Comparison of ENCODE assay signal across 8 mouse cellular contexts in the genomic region with DNA sequence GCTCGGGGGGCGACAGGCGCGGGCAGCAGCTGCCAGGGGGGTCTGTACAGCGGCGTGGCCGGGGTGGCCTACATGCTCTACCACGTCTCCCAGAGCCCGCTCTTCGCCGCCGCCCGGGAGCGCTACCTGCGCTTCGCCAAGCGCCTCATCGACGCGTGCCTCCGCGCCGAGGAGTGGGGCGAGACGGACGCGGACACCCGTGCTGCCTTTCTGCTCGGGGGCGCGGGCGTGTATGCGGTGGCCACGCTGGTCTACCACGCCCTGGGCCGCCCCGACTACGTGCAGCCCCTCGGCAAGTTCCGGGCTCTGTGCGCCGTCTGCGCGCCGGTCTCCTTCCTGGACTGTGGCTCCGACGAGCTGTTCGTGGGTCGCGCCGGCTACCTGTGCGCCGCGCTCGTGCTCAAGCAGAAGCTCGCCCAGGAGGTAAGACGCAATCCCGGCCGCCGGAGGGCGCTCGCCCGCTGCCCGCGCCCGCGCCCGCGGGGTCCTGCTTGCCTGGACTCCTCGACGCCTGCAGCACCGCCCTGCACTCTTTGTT. TPM values are rescaled to one million over a fixed set of nuclear protein-coding genes. Genes with fewer than 3 reads are reported as not detected.
DNase-seq lines count a peak whose midpoint lies in the region; ATAC-seq and TF ChIP-seq lines count a peak whose summit lies in the region.
"Had no signal": no experiment of that assay in that cellular context is flagged by ENCODE, and none has a peak within 500 bp of the region (broad histone marks: within the 10 kb centered on the region; RNA-seq: fewer than 3 reads in every experiment).

No protein-coding gene starts in this region.

- peak overlapping the region; percentile 69 for H3K4me2 ChIP-seq in embryonic facial prominence, embryonic 13.5 days
- peak overlapping the region; percentile 61 for H3K4me2 ChIP-seq in midbrain, embryonic 13.5 days (replicated peaks)
- H3K4me2 ChIP-seq in stomach, postnatal 0 days (replicated peaks; ENCODE audit: low read depth), result peak overlapping the region; percentile 69

- peak overlapping the region; percentile 60 to 68 for H3K4me3 ChIP-seq in ES-E14 (ENCODE audit: insufficient read depth in 1 of 2, low read depth in 1 of 2, low read length in 2 of 2, poor library complexity in 1 of 2, severe bottlenecking in 1 of 2)
- peak overlapping the region; percentile 47 for H3K4me3 ChIP-seq in embryonic facial prominence, embryonic 13.5 days
- H3K4me3 ChIP-seq in limb, embryonic 10.5 days, result peak overlapping the region; percentile 50
- peak overlapping the region; percentile 49 for H3K4me3 ChIP-seq in midbrain, embryonic 13.5 days (replicated peaks)
- peak overlapping the region; percentile 42 for H3K4me3 ChIP-seq in stomach, postnatal 0 days (ENCODE audit: low read depth, low read length)

- peak; percentile 61 for TF ChIP-seq CTCF in stomach, postnatal 0 days (IDR thresholded peaks at IDR 0.05; ENCODE audit: low read depth)

- H3K9ac ChIP-seq in ES-E14 (ENCODE audit: insufficient read depth, low read depth, low read length, poor library complexity, severe bottlenecking), result peak overlapping the region; percentile 68
- peak overlapping the region; percentile 44 for H3K9ac ChIP-seq in embryonic facial prominence, embryonic 13.5 days
- H3K9ac ChIP-seq in midbrain, embryonic 13.5 days (replicated peaks), result peak overlapping the region; percentile 62
- H3K9ac ChIP-seq in stomach, postnatal 0 days (ENCODE audit: low read length), result peak overlapping the region; percentile 48; the same call in 1 of the 2 replicates

- no peak for TF ChIP-seq EP300 in stomach, postnatal 0 days (optimal IDR thresholded peaks at IDR 0.05)

- DNase-seq in ES-E14 (ENCODE audit: low read depth, low spot score), result no peak
- DNase-seq in adrenal gland, postnatal 25 days, result peak; percentile 50
- DNase-seq in heart, postnatal 4 days, result peak; percentile 70
- DNase-seq in limb, embryonic 10.5 days (ENCODE audit: low spot score), result peak; percentile 57
- DNase-seq in stomach, postnatal 0 days (ENCODE audit: low spot score), result peak; percentile 76

- no peak for ATAC-seq in embryonic facial prominence, embryonic 13.5 days (ENCODE audit: insufficient number of reproducible peaks, insufficient read depth, low FRiP score, low TSS enrichment, low read depth)
- ATAC-seq in midbrain, embryonic 13.5 days, result peak; percentile 79
- ATAC-seq in stomach, postnatal 0 days (ENCODE audit: low FRiP score, low TSS enrichment), result peak; percentile 80

- H3K9me3 ChIP-seq in ES-E14 (ENCODE audit: control insufficient read depth, insufficient read depth, low read depth, low read length), result no peaks in the 10 kb centered on the region
- no peaks in the 10 kb centered on the region for H3K9me3 ChIP-seq in embryonic facial prominence, embryonic 13.5 days
- no peaks in the 10 kb centered on the region for H3K9me3 ChIP-seq in limb, embryonic 10.5 days (replicated peaks)
- no peaks in the 10 kb centered on the region for H3K9me3 ChIP-seq in midbrain, embryonic 13.5 days
- H3K9me3 ChIP-seq in stomach, postnatal 0 days (ENCODE audit: control insufficient read depth, low read length), result no peaks in the 10 kb centered on the region

- H3K36me3 ChIP-seq in ES-E14 (ENCODE audit: control insufficient read depth, insufficient read depth, low read length, poor library complexity, severe bottlenecking), result no peaks in the 10 kb centered on the region
- no peaks in the 10 kb centered on the region for H3K36me3 ChIP-seq in embryonic facial prominence, embryonic 13.5 days
- H3K36me3 ChIP-seq in limb, embryonic 10.5 days, result no peaks in the 10 kb centered on the region
- H3K36me3 ChIP-seq in midbrain, embryonic 13.5 days, result no peaks in the 10 kb centered on the region
- H3K36me3 ChIP-seq in stomach, postnatal 0 days (ENCODE audit: control insufficient read depth, insufficient read depth, low read length), result no peaks in the 10 kb centered on the region

- in situ Hi-C loops in ES-E14 (cut with MboI; ENCODE audit: low sequenced_read_pairs in 2 of 2, unreplicated experiment in 2 of 2), result no loop called here

- no peaks in the 10 kb centered on the region for H3K4me1 ChIP-seq in ES-E14 (ENCODE audit: control insufficient read depth in 2 of 2, insufficient read depth in 2 of 2, low read length in 2 of 2, poor library complexity in 1 of 2)
- H3K4me1 ChIP-seq in embryonic facial prominence, embryonic 13.5 days, result no peaks in the 10 kb centered on the region
- H3K4me1 ChIP-seq in limb, embryonic 10.5 days, result 0 out of 2 replicates have a peak, but pooled peaks cover 9% of the 10 kb centered on the region
- no peaks in the 10 kb centered on the region for H3K4me1 ChIP-seq in midbrain, embryonic 13.5 days (replicated peaks)
- H3K4me1 ChIP-seq in stomach, postnatal 0 days (replicated peaks; ENCODE audit: control insufficient read depth, insufficient read depth), result no peaks in the 10 kb centered on the region

- WGBS in embryonic facial prominence, embryonic 13.5 days, result 29% methylated on average over 53 of the region's 72 CpGs
- 12% methylated on average over 41 of the region's 72 CpGs for WGBS in limb, embryonic 10.5 days
- 18% methylated on average over 71 of the region's 72 CpGs for WGBS in midbrain, embryonic 13.5 days
- 19% methylated on average over 29 of the region's 72 CpGs for WGBS in stomach, postnatal 0 days

- no peak overlapping the region for H3K27ac ChIP-seq in ES-E14 (ENCODE audit: insufficient read depth, low read depth, low read length, poor library complexity, severe bottlenecking)
- H3K27ac ChIP-seq in embryonic facial prominence, embryonic 13.5 days, result no peak overlapping the region
- peak overlapping the region; percentile 46; the same call in 1 of the 2 replicates for H3K27ac ChIP-seq in limb, embryonic 10.5 days
- peak overlapping the region; percentile 35; the same call in 1 of the 2 replicates for H3K27ac ChIP-seq in midbrain, embryonic 13.5 days
- H3K27ac ChIP-seq in stomach, postnatal 0 days (replicated peaks), result no peak overlapping the region

- H3K27me3 ChIP-seq in embryonic facial prominence, embryonic 13.5 days, result peaks cover 22% of the 10 kb centered on the region
- peaks cover 32% of the 10 kb centered on the region for H3K27me3 ChIP-seq in limb, embryonic 10.5 days (ENCODE audit: low read depth, poor library complexity, severe bottlenecking)
- H3K27me3 ChIP-seq in midbrain, embryonic 13.5 days, result 0 out of 2 replicates have a peak, but pooled peaks cover 6% of the 10 kb centered on the region
- no peaks in the 10 kb centered on the region for H3K27me3 ChIP-seq in stomach, postnatal 0 days (ENCODE audit: control insufficient read depth, insufficient read depth, low read length)

TF ChIP-seq in ES-E14, 5 proteins besides CTCF, POLR2A, EP300 and RAD21:
- TF ChIP-seq CHD2 (IDR thresholded peaks at IDR 0.05; ENCODE audit: low read depth, low read length), result no peak
- no peak for TF ChIP-seq ZNF384 (IDR thresholded peaks at IDR 0.05; ENCODE audit: low read depth, low read length)
- no peak for TF ChIP-seq HCFC1 (IDR thresholded peaks at IDR 0.05; ENCODE audit: borderline replicate concordance, insufficient read depth, low read length)
- TF ChIP-seq ZC3H11A (IDR thresholded peaks at IDR 0.05; ENCODE audit: borderline replicate concordance, low read depth, low read length), result no peak
- no peak for TF ChIP-seq MAFK (IDR thresholded peaks at IDR 0.05; ENCODE audit: insufficient read depth, low read depth, low read length)

RNA-seq across cellular contexts. Expression of a gene that starts 0.7 kb away (rescaled TPM):
- total RNA-seq in ES-E14 (2012; rRNA removed), result 0.48 and 0.49 TPM in 2 replicates
- total RNA-seq in adrenal gland, postnatal 25 days (2021), result 1.8 and 2.2 TPM in 2 replicates
- 1.1 and 2.0 TPM in 2 replicates for polyA plus RNA-seq in embryonic facial prominence, embryonic 13.5 days (2015; fragmentation: Nextera tagmentation; extraction: Ambion mirVana)
- total RNA-seq in heart, postnatal 4 days (2021), result 1 to 10 TPM; 4.0 to 5.7 TPM
- polyA plus RNA-seq in limb, embryonic 10.5 days (2016; fragmentation: Nextera tagmentation; extraction: Ambion mirVana), result 0.09 and 0.18 TPM in 2 replicates
- 4.0 and 4.1 TPM in 2 replicates for polyA plus RNA-seq in midbrain, embryonic 13.5 days (2015; fragmentation: Nextera tagmentation; extraction: Ambion mirVana)
- 0.61 and 0.87 TPM in 2 replicates for polyA plus RNA-seq in stomach, postnatal 0 days (2015; fragmentation: Nextera tagmentation; extraction: Ambion mirVana)

RNA-seq across cellular contexts. Expression of a gene that starts 56.2 kb away (rescaled TPM):
- not detected in 2 replicates for total RNA-seq in ES-E14 (2012; rRNA removed)
- total RNA-seq in adrenal gland, postnatal 25 days (2021), result not detected in 2 replicates
- not detected in 2 replicates for polyA plus RNA-seq in embryonic facial prominence, embryonic 13.5 days (2015; fragmentation: Nextera tagmentation; extraction: Ambion mirVana)
- not detected for total RNA-seq in heart, postnatal 4 days (2021)
- polyA plus RNA-seq in limb, embryonic 10.5 days (2016; fragmentation: Nextera tagmentation; extraction: Ambion mirVana), result not detected in 2 replicates
- not detected in 2 replicates for polyA plus RNA-seq in midbrain, embryonic 13.5 days (2015; fragmentation: Nextera tagmentation; extraction: Ambion mirVana)
- polyA plus RNA-seq in stomach, postnatal 0 days (2015; fragmentation: Nextera tagmentation; extraction: Ambion mirVana), result 0.17 TPM in 1 of 2 replicates, not detected in the other
- total RNA-seq: gastrocnemius, postnatal 36 days had no signal

Comparison
In these comparisons a context has a peak if more than half of its experiments do, and no peak if none do; other contexts are left out.
1. H3K27ac ChIP-seq: peak in limb, embryonic 10.5 days (single experiment) and midbrain, embryonic 13.5 days (single experiment); none in ES-E14 (single experiment), embryonic facial prominence, embryonic 13.5 days (single experiment) and stomach, postnatal 0 days (single experiment).
2. Peak in every context shown above with its lines, with median percentiles within 50 percentile points of each other: H3K4me3 ChIP-seq, H3K9ac ChIP-seq and H3K4me2 ChIP-seq.